Mouse (Mus musculus): ENCODE data around the gene Dcst2. TPM values are rescaled to one million over a fixed set of nuclear protein-coding genes. Genes with fewer than 3 reads are reported as not detected.

Dcst2 gene
- polyA plus RNA-seq (2016; fragmentation: Nextera tagmentation; extraction: Ambion mirVana): 0.13 and 0.38 TPM in 2 replicates

DNA sequence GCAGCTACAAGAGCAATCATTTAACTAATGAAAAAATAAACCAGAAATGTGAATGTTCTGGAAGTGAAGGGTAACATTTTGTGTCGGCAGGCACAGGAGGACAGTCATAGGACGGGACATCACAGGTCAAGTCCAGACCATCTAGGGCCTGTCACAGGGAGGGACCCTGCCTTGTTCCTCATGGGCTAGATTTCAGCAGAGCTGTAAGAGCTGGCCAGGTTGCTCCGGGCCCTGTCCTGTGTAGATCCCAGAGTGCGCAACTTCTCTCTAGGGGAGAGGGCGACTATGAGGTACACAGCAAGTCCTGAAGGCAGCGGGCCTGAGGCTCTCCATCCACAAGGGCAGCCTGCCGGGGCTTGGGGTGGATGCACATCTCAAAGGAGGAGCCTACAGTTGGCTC is at the start of gene Dcst2:
TSS of gene Dcst2 (plus strand) at position 301 of the 400 bp plus-strand sequence.
- H3K4me2 ChIP-seq (replicated peaks): no peak within 1 kb of the TSS
- ATAC-seq (ENCODE audit: insufficient number of reproducible peaks, insufficient read depth, low FRiP score, low TSS enrichment): no peak
- no peaks in the 10 kb centered on the region for H3K4me1 ChIP-seq
- H3K4me3 ChIP-seq: no peak within 1 kb of the TSS
- no peak within 1 kb of the TSS for H3K9ac ChIP-seq
- H3K36me3 ChIP-seq: no peaks in the 10 kb centered on the region
- 83% methylated on average over 7 of the region's 7 CpGs for WGBS
- no peak within 1 kb of the TSS for H3K27ac ChIP-seq
- no peaks in the 10 kb centered on the region for H3K9me3 ChIP-seq
- 0 out of 2 replicates have a peak, but pooled peaks cover 2% of the 10 kb centered on the region for H3K27me3 ChIP-seq

DNA sequence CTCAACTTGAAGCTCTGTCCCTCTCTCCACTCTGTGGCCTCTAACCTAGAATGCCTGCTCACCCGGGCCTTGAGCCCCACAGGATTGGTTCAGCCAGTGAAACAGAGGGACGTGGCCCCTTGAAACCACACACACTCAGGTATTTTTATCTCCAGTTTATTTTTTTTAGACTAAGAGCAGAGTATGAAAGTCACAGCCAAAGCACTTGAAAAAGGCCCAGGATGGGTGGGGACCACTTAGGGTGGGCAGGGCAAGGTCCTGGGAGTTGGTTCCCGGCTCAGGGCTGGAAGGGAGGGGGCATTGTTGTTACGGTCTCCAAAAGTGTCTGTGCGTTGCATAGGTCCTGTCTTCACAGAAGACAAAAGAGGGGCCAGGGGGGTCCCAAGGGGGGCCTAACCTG is 47.4 kb upstream of the Dcst2 start:
- H3K36me3 ChIP-seq: no peaks in the 10 kb centered on the region
- H3K9ac ChIP-seq: no peak overlapping the region
- no peak overlapping the region for H3K4me3 ChIP-seq
- H3K27me3 ChIP-seq: peaks cover 31% of the 10 kb centered on the region
- no peaks in the 10 kb centered on the region for H3K9me3 ChIP-seq
- no peak overlapping the region for H3K4me2 ChIP-seq (replicated peaks)
- peaks cover 37% of the 10 kb centered on the region for H3K4me1 ChIP-seq
- WGBS: 68% methylated on average over 5 of the region's 5 CpGs
- ATAC-seq (ENCODE audit: insufficient number of reproducible peaks, insufficient read depth, low FRiP score, low TSS enrichment): no peak
- no peak overlapping the region for H3K27ac ChIP-seq

DNA sequence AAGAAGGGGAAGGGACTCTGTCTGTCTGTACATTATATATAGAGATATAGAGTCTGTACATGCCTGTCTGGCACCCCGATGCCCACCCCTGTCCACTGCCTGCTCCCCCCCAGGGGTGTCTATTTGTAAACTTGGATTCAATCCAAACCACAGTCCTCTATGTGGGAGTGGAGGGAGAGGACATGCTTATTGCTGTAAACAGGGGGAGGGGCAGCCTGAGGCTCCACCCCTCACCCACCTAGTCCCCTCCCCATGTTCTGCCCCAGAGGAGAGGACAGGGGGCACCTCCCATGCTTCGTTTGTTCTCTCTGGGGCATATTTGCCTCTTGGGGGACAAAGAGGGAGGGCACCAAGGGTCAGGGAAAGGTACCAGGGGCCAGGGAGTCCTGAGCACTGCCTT is 47.0 kb upstream of the Dcst2 start:
- Histone ChIP-seq H3K27ac (no peak overlapping the region), H3K4me3 (0 out of 2 replicates have a peak overlapping the region, but pooled peaks have one; percentile 28), H3K4me1 (peaks cover 42% of the 10 kb centered on the region), H3K4me2 (replicated peaks) (peak overlapping the region; percentile 71), H3K36me3 (no peaks in the 10 kb centered on the region), H3K27me3 (peaks cover 36% of the 10 kb centered on the region), H3K9ac (peak overlapping the region; percentile 42), H3K9me3 (no peaks in the 10 kb centered on the region)
- no peak for ATAC-seq (ENCODE audit: insufficient number of reproducible peaks, insufficient read depth, low FRiP score, low TSS enrichment)
- 41% methylated on average over 2 of the region's 2 CpGs for WGBS

DNA sequence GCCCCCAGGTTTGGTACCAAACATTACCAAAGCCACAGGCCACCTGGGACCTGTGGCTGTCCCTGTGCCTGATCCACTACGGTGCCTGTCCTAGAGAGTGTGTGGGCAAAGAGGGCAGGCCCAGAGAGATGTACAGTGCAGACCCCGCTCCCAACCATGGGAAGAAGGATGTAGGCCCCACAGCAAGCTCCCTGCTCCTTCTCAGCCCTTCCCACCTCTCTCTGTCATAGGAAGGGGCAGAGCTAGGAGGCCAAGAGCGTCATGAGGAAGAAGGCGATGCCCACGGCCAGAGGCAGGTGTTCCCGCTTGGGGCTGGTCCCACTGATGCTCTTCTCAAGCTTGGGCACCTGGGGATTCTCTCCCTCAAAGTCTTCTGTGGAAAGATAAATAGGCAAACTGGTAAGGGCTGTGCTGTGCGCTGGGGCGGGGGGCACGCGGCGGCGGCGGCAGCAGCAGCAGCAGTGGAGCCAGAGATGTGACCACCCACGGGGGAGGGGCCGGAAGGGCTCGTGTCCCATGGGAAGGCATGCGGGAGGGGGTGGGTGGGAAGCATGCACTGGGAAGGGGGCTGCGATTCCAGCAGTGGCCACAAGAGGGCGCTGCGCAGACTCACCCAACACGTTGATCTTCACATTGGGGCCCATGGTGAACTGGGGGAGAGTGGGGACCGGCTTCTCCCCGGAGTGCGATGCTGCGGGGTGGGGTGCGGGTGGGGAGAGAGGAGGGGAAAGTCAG is 46.4 kb upstream of the Dcst2 start:
- WGBS: 6% methylated on average over 24 of the region's 26 CpGs
- Histone ChIP-seq H3K4me1 (peaks cover 48% of the 10 kb centered on the region), H3K27ac (no peak overlapping the region), H3K4me2 (replicated peaks) (peak overlapping the region; percentile 71), H3K9ac (peak overlapping the region; percentile 42), H3K4me3 (peak overlapping the region; percentile 28), H3K27me3 (peaks cover 41% of the 10 kb centered on the region), H3K36me3 (no peaks in the 10 kb centered on the region), H3K9me3 (no peaks in the 10 kb centered on the region)
- peak; percentile 18; the same call in 1 of the 2 replicates for ATAC-seq (ENCODE audit: insufficient number of reproducible peaks, insufficient read depth, low FRiP score, low TSS enrichment)

DNA sequence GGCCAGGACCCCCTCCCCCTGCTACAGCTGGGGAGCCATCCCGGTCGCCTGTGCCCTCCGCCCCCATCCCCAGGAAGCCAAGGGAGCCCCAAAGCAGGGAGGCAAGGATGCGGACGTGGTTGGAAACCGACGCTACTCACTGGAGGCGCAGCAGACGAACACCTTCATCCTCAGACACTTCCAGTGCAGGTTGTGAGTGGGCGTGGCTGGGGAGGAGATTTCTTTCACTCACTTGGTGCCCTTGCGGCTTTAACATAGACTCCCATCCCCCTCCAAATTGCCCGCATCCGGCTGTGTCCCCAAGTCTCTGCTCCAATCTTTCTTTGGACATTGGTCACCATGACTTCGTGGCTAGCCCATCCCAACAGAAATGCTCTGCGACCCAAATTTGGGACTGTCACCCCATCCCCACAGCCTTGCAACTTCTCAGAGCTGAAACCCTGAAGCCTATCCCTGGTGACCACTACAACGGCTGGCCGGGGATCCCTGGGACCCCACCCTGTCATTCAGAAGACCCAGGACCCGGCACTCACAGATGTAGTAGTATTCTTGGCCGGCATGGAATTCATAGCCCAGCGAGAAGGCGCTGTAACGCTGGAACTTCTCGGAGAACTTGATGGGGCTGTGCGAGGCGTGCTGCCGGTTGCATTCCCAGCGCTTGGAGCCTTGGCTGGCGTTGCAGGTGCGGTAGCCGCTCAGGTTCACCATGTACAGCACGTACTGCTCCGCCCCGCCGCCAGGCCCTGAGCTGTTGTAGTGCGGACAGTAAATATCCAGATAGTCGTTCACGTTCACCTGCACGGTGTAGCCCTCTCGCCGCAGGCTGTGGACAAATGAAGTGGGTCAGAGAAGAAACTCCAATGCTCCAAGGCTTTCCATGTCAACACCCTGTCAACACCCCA is 45.6 kb upstream of the Dcst2 start:
- 7% methylated on average over 40 of the region's 40 CpGs for WGBS
- no peak for ATAC-seq (ENCODE audit: insufficient number of reproducible peaks, insufficient read depth, low FRiP score, low TSS enrichment)
- peaks cover 49% of the 10 kb centered on the region for H3K27me3 ChIP-seq
- H3K9ac ChIP-seq: peak overlapping the region; percentile 42; the same call in 1 of the 2 replicates
- peak overlapping the region; percentile 71 for H3K4me2 ChIP-seq (replicated peaks)
- H3K4me1 ChIP-seq: peaks cover 56% of the 10 kb centered on the region
- H3K4me3 ChIP-seq: peak overlapping the region; percentile 28
- no peaks in the 10 kb centered on the region for H3K9me3 ChIP-seq
- no peaks in the 10 kb centered on the region for H3K36me3 ChIP-seq
- H3K27ac ChIP-seq: no peak overlapping the region

DNA sequence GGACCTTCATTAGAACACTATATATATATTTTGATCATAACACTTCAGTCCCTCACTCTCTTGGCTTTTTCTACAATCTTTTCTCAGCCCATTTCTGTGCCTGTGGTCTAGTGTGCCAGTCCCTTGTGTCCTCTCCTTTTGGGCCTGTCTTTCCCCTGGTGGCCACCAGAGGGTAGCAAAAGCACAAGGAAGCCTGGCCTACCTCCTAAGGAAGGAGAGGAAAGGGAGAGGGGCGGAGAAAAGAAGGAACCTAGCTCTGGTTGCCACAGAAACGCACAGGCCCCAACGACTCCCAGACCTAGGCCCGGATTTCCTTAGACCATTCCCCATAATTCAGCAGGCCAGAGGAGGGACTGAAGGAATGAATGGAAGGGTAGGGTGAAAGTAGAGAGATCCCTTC is 44.9 kb upstream of the Dcst2 start:
- Histone ChIP-seq H3K36me3 (no peaks in the 10 kb centered on the region), H3K9me3 (no peaks in the 10 kb centered on the region), H3K27me3 (peaks cover 56% of the 10 kb centered on the region), H3K4me1 (peaks cover 62% of the 10 kb centered on the region), H3K4me2 (replicated peaks) (peak overlapping the region; percentile 71), H3K9ac (0 out of 2 replicates have a peak overlapping the region, but pooled peaks have one; percentile 12), H3K27ac (no peak overlapping the region), H3K4me3 (no peak overlapping the region)
- WGBS: 2% methylated on average over 4 of the region's 4 CpGs
- no peak for ATAC-seq (ENCODE audit: insufficient number of reproducible peaks, insufficient read depth, low FRiP score, low TSS enrichment)

DNA sequence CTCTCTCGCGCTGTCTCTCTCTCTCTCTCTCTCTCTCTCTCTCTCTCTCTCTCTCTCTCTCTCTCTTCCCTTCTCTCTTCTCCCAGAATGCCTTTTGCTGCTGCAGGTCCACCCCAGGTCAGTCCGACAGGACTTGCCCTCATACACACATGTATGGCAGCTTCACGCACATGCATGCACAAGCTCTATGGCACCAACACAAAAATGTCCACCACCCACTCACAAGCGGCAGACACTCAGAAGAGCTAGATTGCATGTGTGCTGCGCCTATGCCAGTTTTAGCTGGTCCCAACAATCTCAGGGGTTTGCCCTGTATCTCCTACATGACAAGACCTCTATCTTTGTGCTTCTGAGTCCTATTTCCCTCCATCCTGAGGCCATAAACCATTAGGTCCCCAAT is 44.5 kb upstream of the Dcst2 start:
- 50% methylated on average over 6 of the region's 6 CpGs for WGBS
- ATAC-seq (ENCODE audit: insufficient number of reproducible peaks, insufficient read depth, low FRiP score, low TSS enrichment): no peak
- H3K27me3 ChIP-seq: peaks cover 60% of the 10 kb centered on the region

DNA sequence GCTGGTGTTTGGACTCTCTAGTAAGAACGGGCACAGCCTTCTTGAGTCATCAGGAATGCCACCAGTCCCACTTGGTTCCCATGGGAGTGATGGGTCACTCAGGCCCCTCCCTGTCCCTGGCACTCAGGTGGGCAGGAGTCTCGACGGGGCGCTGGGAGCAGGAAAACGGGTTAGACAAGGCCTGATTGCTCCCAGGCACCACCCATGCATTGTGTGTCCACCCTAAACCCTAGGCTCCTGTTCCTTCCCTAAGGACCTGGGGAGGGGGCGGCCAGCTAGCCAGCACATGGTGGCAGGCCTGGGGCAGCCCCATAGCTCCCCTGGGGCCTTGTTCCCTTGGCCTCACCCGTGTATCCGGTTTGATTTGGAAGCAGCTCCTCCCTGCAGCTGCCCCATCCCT is 43.5 kb upstream of the Dcst2 start:
- peaks cover 60% of the 10 kb centered on the region for H3K27me3 ChIP-seq

More for the DNA sequence above, 44.5 kb upstream of the Dcst2 start:
- peaks cover 66% of the 10 kb centered on the region for H3K4me1 ChIP-seq
- no peaks in the 10 kb centered on the region for H3K36me3 ChIP-seq
- H3K9me3 ChIP-seq: no peaks in the 10 kb centered on the region
- no peak overlapping the region for H3K4me3 ChIP-seq
- H3K27ac ChIP-seq: no peak overlapping the region
- H3K4me2 ChIP-seq (replicated peaks): peak overlapping the region; percentile 71
- H3K9ac ChIP-seq: peak overlapping the region; percentile 12; the same call in 1 of the 2 replicates

DNA sequence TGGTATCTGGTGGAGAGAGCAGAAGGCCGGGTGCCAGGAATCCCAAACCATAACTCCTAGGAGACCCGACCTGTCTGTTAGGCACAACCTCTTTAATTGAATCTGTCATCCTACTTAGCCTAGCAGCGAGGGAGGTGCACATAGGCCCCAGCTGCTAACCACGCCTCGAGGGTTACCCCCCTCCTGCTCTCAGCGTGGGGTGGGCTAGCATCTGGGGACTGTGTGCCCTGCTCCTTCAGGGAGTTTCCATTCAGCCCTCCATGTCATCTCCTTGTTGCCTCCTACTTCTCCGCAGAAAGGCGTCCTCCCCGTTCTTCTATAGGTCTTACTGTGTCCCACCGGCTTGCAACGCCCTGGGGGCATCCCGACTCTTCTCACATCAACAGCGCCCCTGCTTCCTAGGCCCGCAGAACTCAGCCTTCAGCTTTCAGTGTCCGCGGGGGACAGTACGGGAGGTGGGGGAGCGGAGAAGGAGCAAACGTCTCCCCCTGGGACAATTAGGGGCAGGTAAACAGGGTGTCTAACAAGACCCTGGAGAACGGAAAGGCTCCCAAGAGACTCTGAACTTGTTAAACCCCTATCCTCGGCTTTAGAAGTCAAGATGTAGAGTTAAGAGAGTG is 42.7 kb upstream of the Dcst2 start:
- peak overlapping the region; percentile 68 for H3K4me3 ChIP-seq
- H3K4me1 ChIP-seq: peaks cover 66% of the 10 kb centered on the region
- peak overlapping the region; percentile 54 for H3K9ac ChIP-seq
- H3K27ac ChIP-seq: 0 out of 2 replicates have a peak overlapping the region, but pooled peaks have one; percentile 11
- 7% methylated on average over 21 of the region's 21 CpGs for WGBS
- H3K9me3 ChIP-seq: no peaks in the 10 kb centered on the region
- ATAC-seq (ENCODE audit: insufficient number of reproducible peaks, insufficient read depth, low FRiP score, low TSS enrichment): no peak
- peak overlapping the region; percentile 96 for H3K4me2 ChIP-seq (replicated peaks)
- peaks cover 60% of the 10 kb centered on the region for H3K27me3 ChIP-seq
- H3K36me3 ChIP-seq: no peaks in the 10 kb centered on the region

More for the DNA sequence above, 43.5 kb upstream of the Dcst2 start:
- Histone ChIP-seq H3K4me1 (peaks cover 66% of the 10 kb centered on the region), H3K4me3 (no peak overlapping the region), H3K9ac (no peak overlapping the region), H3K27ac (no peak overlapping the region), H3K36me3 (no peaks in the 10 kb centered on the region), H3K4me2 (replicated peaks) (no peak overlapping the region), H3K9me3 (no peaks in the 10 kb centered on the region)
- no peak for ATAC-seq (ENCODE audit: insufficient number of reproducible peaks, insufficient read depth, low FRiP score, low TSS enrichment)
- 64% methylated on average over 8 of the region's 8 CpGs for WGBS

DNA sequence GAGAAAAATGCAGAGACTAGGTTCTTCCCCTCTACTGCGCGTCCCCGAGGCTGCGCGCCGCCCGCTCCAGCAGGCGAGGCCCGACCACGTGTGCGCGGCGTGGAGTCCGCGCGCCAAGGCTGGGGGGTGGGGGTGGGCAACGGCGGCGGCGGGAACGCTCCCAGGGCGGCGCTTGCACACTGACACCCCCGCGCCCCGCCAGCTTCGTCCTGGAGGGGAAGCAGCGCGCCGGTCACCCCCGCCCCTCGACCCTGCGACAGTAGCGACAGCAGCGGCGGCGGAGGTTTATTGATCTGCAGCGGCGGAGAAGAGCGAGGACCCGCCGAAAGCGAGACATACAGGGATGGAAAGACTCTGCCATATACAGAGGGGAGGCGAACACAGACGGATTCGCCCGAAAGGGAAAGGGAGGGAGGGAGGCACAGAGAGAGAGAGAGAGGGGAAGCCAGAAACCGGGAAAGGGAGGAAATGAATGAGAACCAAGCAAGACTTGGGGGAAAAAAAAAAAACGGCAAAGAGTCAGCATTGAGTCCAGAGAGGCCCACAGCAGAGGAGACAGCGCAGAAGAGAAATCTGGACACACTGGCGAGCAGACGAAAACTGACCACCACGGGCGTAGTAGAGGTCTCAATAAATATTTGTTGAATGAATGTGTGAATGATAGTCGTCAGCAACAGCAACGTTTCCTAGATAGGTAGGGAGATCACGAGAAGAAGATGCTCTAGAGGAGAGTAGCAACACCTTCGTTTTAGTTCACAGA is 42.0 kb upstream of the Dcst2 start:
- Histone ChIP-seq H3K9me3 (no peaks in the 10 kb centered on the region), H3K4me2 (replicated peaks) (peak overlapping the region; percentile 96), H3K27ac (0 out of 2 replicates have a peak overlapping the region, but pooled peaks have one; percentile 11), H3K9ac (peak overlapping the region; percentile 54), H3K27me3 (peaks cover 60% of the 10 kb centered on the region), H3K36me3 (no peaks in the 10 kb centered on the region), H3K4me3 (peak overlapping the region; percentile 68), H3K4me1 (peaks cover 64% of the 10 kb centered on the region)
- ATAC-seq (ENCODE audit: insufficient number of reproducible peaks, insufficient read depth, low FRiP score, low TSS enrichment): no peak
- 4% methylated on average over 58 of the region's 58 CpGs for whole genome bisulfite sequencing

All from embryonic facial prominence, embryonic 12.5 days (tissue).